Mouse (Mus musculus): ENCODE measurements at regions not wholly inside any gene's neighbourhood (a gene's known extent, or its start where the extent isn't known, plus 50 kb on each side); places are given as distances from the start of the nearest gene placed in this dataset.

GRCm38 (mm10) chr19:59761218-59761617 is 182.2 kb downstream of the Rab11fip2 start:
- DNase-seq: no peak

- DNase-seq: no peak
Measured at GRCm38 (mm10) chr19:59784401-59785046, 158.9 kb downstream of the Rab11fip2 start.

- DNase-seq: no peak
Measured at GRCm38 (mm10) chr19:59831304-59831703, 112.2 kb downstream of the Rab11fip2 start.

- DNase-seq: no peak
Measured at GRCm38 (mm10) chr19:59837138-59837537, 106.3 kb downstream of the Rab11fip2 start.

GRCm38 (mm10) chr19:59837628-59838027 is 105.8 kb downstream of the Rab11fip2 start:
- DNase-seq: no peak

- no peak for DNase-seq
Measured at GRCm38 (mm10) chr19:59844270-59844669, 99.2 kb downstream of the Rab11fip2 start.

- DNase-seq: no peak
Measured at GRCm38 (mm10) chr19:59846807-59847206, 96.6 kb downstream of the Rab11fip2 start.

GRCm38 (mm10) chr19:59850696-59851095 is 92.8 kb downstream of the Rab11fip2 start:
- DNase-seq: no peak

GRCm38 (mm10) chr19:59852011-59852738 is 91.3 kb downstream of the Rab11fip2 start:
- DNase-seq: no peak
